Mouse (Mus musculus) frontal cortex, postnatal 10 days (tissue): ENCODE measurements at regions not wholly inside any gene's neighbourhood (a gene's known extent, or its start where the extent isn't known, plus 50 kb on each side); places are given as distances from the start of the nearest gene placed in this dataset.

Experiments used
- DNase-seq, 2 experiments: peaks; one replicate each; pipeline ENCODE4 v3.0.0; 2022; ENCODE audit warnings: low spot score in 2 of 2, mixed read lengths in 1 of 2

GRCm38 (mm10) chr6:61125431-61125830 is 54.7 kb upstream of the Ccser1 start:
- no peak for DNase-seq

DNA sequence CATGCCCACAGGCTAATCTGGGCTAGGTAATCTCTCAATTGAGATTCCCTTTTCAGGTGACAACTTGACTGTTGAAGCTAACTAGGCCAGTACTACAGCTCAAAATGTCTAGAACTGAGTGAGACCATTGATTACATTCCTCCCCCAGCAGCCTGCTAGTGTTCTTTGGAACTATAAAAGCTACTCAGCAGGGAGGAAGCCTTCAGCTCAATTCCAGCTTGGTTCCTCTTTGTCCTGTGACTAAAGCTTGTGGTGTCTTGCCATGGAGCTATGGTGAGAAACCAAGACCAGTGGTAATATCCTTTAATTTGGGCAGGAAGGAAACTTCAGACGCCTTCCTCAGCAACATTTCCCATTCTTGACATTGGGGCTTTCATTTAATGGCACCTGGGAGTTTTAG is 52.9 kb upstream of the Ccser1 start:
- DNase-seq = no peak

DNA sequence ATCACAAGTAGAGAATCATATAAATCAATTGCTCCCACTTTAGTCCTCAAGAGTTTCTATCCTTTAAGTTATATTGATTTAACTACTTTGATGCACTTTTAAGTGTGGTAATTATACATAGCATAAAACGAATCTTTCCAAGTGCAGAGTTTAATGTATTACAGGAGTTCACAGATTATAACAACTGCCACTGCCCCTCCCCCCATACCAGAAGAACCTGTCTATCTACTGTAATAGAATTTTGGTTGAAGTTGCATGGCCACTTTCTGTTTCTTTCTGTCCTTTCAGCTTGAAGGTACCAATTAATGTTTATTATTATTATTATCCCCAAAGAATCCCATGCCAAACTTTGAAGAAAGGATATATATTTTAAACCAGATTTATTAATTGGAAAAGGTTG is 51.9 kb upstream of the Ccser1 start:
- no peak for DNase-seq
